Mouse (Mus musculus) small intestine, adult 2 months (tissue): ENCODE data around the gene Galnt9.

Experiments used
- CTCF ChIP-seq: fragments of 200-500 bp; IDR thresholded peaks from 2 replicates; pipeline ENCODE4 v1.5.1; 2012; ENCODE audit warnings: low read depth, mild to moderate bottlenecking, control low read depth, inconsistent platforms, low read length, moderate library complexity, mixed read lengths; ENCODE audit not compliant: insufficient replicate concordance, insufficient read length; ENCODE audit errors: extremely low read depth
- POLR2A ChIP-seq: fragments of 200-500 bp; IDR thresholded peaks from 2 replicates; pipeline ENCODE4 v1.6.1; 2012; ENCODE audit warnings: low read depth, mild to moderate bottlenecking, control low read depth, inconsistent platforms, low read length, moderate library complexity

- no peak for TF ChIP-seq POLR2A
- TF ChIP-seq CTCF: no peak
These were observed 36.2 kb upstream of the Galnt9 start for GRCm38 (mm10) chr5:110507943-110508342.
